Mouse (Mus musculus) limb, embryonic 13.5 days (tissue): ENCODE results near the gene Ak7. TPM values are rescaled to one million over a fixed set of nuclear protein-coding genes. Genes with fewer than 3 reads are reported as not detected.

Source experiments
- ATAC-seq: fragments of 200-750 bp; cut with Nextera tagmentation; 2 replicates; pipeline ENCODE4 v1.8.0; 2017; ENCODE audit warnings: low read depth, moderate number of reproducible peaks, moderate TSS enrichment; ENCODE audit not compliant: low FRiP score
- H3K27ac ChIP-seq: fragments of 300-500 bp; sonication (generic); 2 replicates; pipeline ENCODE4 v1.5.1; 2015; ENCODE audit warnings: inconsistent platforms, mild to moderate bottlenecking, moderate library complexity
- H3K27me3 ChIP-seq: fragments of 300-500 bp; sonication (generic); 2 replicates; pipeline ENCODE4 v1.6.1; 2015; ENCODE audit warnings: mild to moderate bottlenecking, inconsistent platforms
- H3K36me3 ChIP-seq: fragments of 300-500 bp; sonication (generic); 2 replicates; pipeline ENCODE4 v1.6.1; 2015; ENCODE audit warnings: inconsistent platforms, mild to moderate bottlenecking, moderate library complexity
- H3K4me1 ChIP-seq: fragments of 300-500 bp; sonication (generic); 2 replicates; pipeline ENCODE4 v1.6.1; 2015; ENCODE audit warnings: inconsistent platforms
- H3K4me2 ChIP-seq: fragments of 300-500 bp; sonication (generic); replicated peaks from 2 replicates; pipeline ENCODE4 v1.6.1; 2015; ENCODE audit warnings: inconsistent platforms, mild to moderate bottlenecking, moderate library complexity
- H3K4me3 ChIP-seq: fragments of 300-500 bp; sonication (generic); 2 replicates; pipeline ENCODE4 v1.5.1; 2015; ENCODE audit warnings: moderate library complexity, mild to moderate bottlenecking, inconsistent platforms
- H3K9ac ChIP-seq: fragments of 300-500 bp; sonication (generic); 2 replicates; pipeline ENCODE4 v1.6.1; 2015; ENCODE audit warnings: mild to moderate bottlenecking, inconsistent platforms
- H3K9me3 ChIP-seq: fragments of 300-500 bp; sonication (generic); 2 replicates; pipeline ENCODE4 v1.6.1; 2016; ENCODE audit warnings: inconsistent platforms
- WGBS: fragments of 180-500 bp; shearing (Covaris S2); methylation state at CpG from one replicate; pipeline ENCODE4 v1.1.7; 2015; 5-methylcytosine and 5-hydroxymethylcytosine counted together
- polyA plus RNA-seq: library from polyadenylated mRNA; unstranded; fragments of >200 nt; fragmentation: Nextera tagmentation; extraction: Ambion mirVana; gene quantifications from 2 replicates; pipeline ENCODE4 v1.2.1, GENCODE M21; 2015

The Ak7 gene
- 0.06 and 0.14 TPM in 2 replicates for polyA plus RNA-seq

GRCm38 (mm10) chr12:105705799-105706487 lies at the start of gene Ak7:
TSS of gene Ak7 (plus strand) at chr12:105705976.
- Histone ChIP-seq H3K4me2 (peak within 1 kb of the TSS; percentile 51), H3K27me3 (no peaks in the 10 kb centered on the region), H3K9me3 (no peaks in the 10 kb centered on the region), H3K9ac (no peak within 1 kb of the TSS), H3K4me1 (peaks cover 9% of the 10 kb centered on the region; the same call in 1 of the 2 replicates), H3K36me3 (peaks cover 13% of the 10 kb centered on the region), H3K4me3 (peak within 1 kb of the TSS; percentile 12; the same call in 1 of the 2 replicates), H3K27ac (no peak within 1 kb of the TSS)
- peak; percentile 77; the same call in 1 of the 2 replicates for ATAC-seq
- 12% methylated on average over 22 of the region's 22 CpGs for WGBS

- Histone ChIP-seq H3K27ac (no peak overlapping the region), H3K9me3 (no peaks in the 10 kb centered on the region), H3K27me3 (no peaks in the 10 kb centered on the region), H3K36me3 (peaks cover 46% of the 10 kb centered on the region), H3K4me2 (no peak overlapping the region), H3K9ac (no peak overlapping the region), H3K4me3 (no peak overlapping the region), H3K4me1 (0 out of 2 replicates have a peak, but pooled peaks cover 6% of the 10 kb centered on the region)
- 96% methylated on average over 8 of the region's 8 CpGs for WGBS
- ATAC-seq: no peak
Measured at GRCm38 (mm10) chr12:105676274-105676673, 29.5 kb upstream of the Ak7 start.

GRCm38 (mm10) chr12:105678211-105678610 lies 27.6 kb upstream of the Ak7 start:
- ATAC-seq: no peak
- WGBS: 81% methylated on average over 7 of the region's 7 CpGs
- no peak overlapping the region for H3K4me2 ChIP-seq
- H3K27me3 ChIP-seq: no peaks in the 10 kb centered on the region
- H3K9me3 ChIP-seq: no peaks in the 10 kb centered on the region
- H3K4me1 ChIP-seq: peaks cover 18% of the 10 kb centered on the region
- no peak overlapping the region for H3K27ac ChIP-seq
- peaks cover 35% of the 10 kb centered on the region for H3K36me3 ChIP-seq
- H3K4me3 ChIP-seq: no peak overlapping the region
- H3K9ac ChIP-seq: no peak overlapping the region

GRCm38 (mm10) chr12:105678762-105679161 lies 27.0 kb upstream of the Ak7 start:
- 75% methylated on average over 3 of the region's 3 CpGs for WGBS
- H3K36me3 ChIP-seq: peaks cover 29% of the 10 kb centered on the region
- H3K27me3 ChIP-seq: no peaks in the 10 kb centered on the region
- H3K9ac ChIP-seq: no peak overlapping the region
- peaks cover 24% of the 10 kb centered on the region for H3K4me1 ChIP-seq
- no peak for ATAC-seq
- H3K27ac ChIP-seq: no peak overlapping the region
- no peak overlapping the region for H3K4me3 ChIP-seq
- H3K9me3 ChIP-seq: no peaks in the 10 kb centered on the region
- H3K4me2 ChIP-seq: no peak overlapping the region

- H3K27ac ChIP-seq: peak within 1 kb of the TSS; percentile 92
- H3K4me2 ChIP-seq: peak within 1 kb of the TSS; percentile 90
- WGBS: 1% methylated on average over 40 of the region's 41 CpGs
- H3K9me3 ChIP-seq: no peaks in the 10 kb centered on the region
- H3K36me3 ChIP-seq: peaks cover 5% of the 10 kb centered on the region
- H3K9ac ChIP-seq: peak within 1 kb of the TSS; percentile 92
- H3K27me3 ChIP-seq: no peaks in the 10 kb centered on the region
- H3K4me1 ChIP-seq: peaks cover 39% of the 10 kb centered on the region
- peak within 1 kb of the TSS; percentile 99 for H3K4me3 ChIP-seq
- ATAC-seq: peak; percentile 30
Measured at GRCm38 (mm10) chr12:105683933-105684901, 21.6 kb upstream of the Ak7 start, which contains the start of gene Gskip. TSS of gene Gskip (plus strand) at chr12:105684829.

- Histone ChIP-seq H3K27me3 (no peaks in the 10 kb centered on the region), H3K4me3 (peak within 1 kb of the TSS; percentile 99), H3K36me3 (peaks cover 14% of the 10 kb centered on the region), H3K4me2 (peak within 1 kb of the TSS; percentile 90), H3K27ac (peak within 1 kb of the TSS; percentile 92), H3K9ac (peak within 1 kb of the TSS; percentile 92), H3K4me1 (peaks cover 34% of the 10 kb centered on the region), H3K9me3 (no peaks in the 10 kb centered on the region)
- peak; percentile 94 for ATAC-seq
- under 1% methylated on average over 73 of the region's 73 CpGs for WGBS
Measured at GRCm38 (mm10) chr12:105685001-105685691, 20.6 kb upstream of the Ak7 start, which contains the start of gene Atg2b. TSS of gene Atg2b (minus strand) at chr12:105685211.

- Histone ChIP-seq H3K9ac (peak overlapping the region; percentile 43; the same call in 1 of the 2 replicates), H3K4me3 (peak overlapping the region; percentile 99; the same call in 1 of the 2 replicates), H3K9me3 (no peaks in the 10 kb centered on the region), H3K27me3 (no peaks in the 10 kb centered on the region), H3K4me1 (peaks cover 33% of the 10 kb centered on the region), H3K36me3 (peaks cover 29% of the 10 kb centered on the region), H3K4me2 (peak overlapping the region; percentile 90; the same call in 1 of the 2 replicates), H3K27ac (no peak overlapping the region)
- ATAC-seq: no peak
- WGBS: 95% methylated on average over 3 of the region's 3 CpGs
Measured at GRCm38 (mm10) chr12:105686791-105687190, 19.0 kb upstream of the Ak7 start.

- no peak overlapping the region for H3K9ac ChIP-seq
- no peak overlapping the region for H3K27ac ChIP-seq
- H3K36me3 ChIP-seq: peaks cover 34% of the 10 kb centered on the region
- peaks cover 28% of the 10 kb centered on the region for H3K4me1 ChIP-seq
- H3K27me3 ChIP-seq: no peaks in the 10 kb centered on the region
- H3K4me2 ChIP-seq: no peak overlapping the region
- WGBS: 85% methylated on average over 4 of the region's 4 CpGs
- H3K4me3 ChIP-seq: no peak overlapping the region
- no peaks in the 10 kb centered on the region for H3K9me3 ChIP-seq
- ATAC-seq: no peak
Measured at GRCm38 (mm10) chr12:105687416-105687815, 18.4 kb upstream of the Ak7 start.

GRCm38 (mm10) chr12:105688546-105688945 lies 17.2 kb upstream of the Ak7 start:
- Histone ChIP-seq H3K4me3 (no peak overlapping the region), H3K4me2 (no peak overlapping the region), H3K27me3 (no peaks in the 10 kb centered on the region), H3K9ac (no peak overlapping the region), H3K9me3 (no peaks in the 10 kb centered on the region), H3K27ac (no peak overlapping the region), H3K4me1 (peaks cover 17% of the 10 kb centered on the region), H3K36me3 (peaks cover 43% of the 10 kb centered on the region)
- no peak for ATAC-seq
- 76% methylated on average over 4 of the region's 4 CpGs for WGBS

- Histone ChIP-seq H3K9me3 (no peaks in the 10 kb centered on the region), H3K36me3 (peaks cover 52% of the 10 kb centered on the region), H3K9ac (no peak overlapping the region), H3K4me3 (no peak overlapping the region), H3K27ac (no peak overlapping the region), H3K4me1 (peaks cover 11% of the 10 kb centered on the region), H3K27me3 (no peaks in the 10 kb centered on the region), H3K4me2 (no peak overlapping the region)
- 92% methylated on average over 13 of the region's 13 CpGs for WGBS
- ATAC-seq: no peak
Measured at GRCm38 (mm10) chr12:105689435-105689834, 16.3 kb upstream of the Ak7 start.

GRCm38 (mm10) chr12:105694021-105694420 lies 11.8 kb upstream of the Ak7 start:
- Histone ChIP-seq H3K4me2 (no peak overlapping the region), H3K4me3 (no peak overlapping the region), H3K27me3 (no peaks in the 10 kb centered on the region), H3K9me3 (no peaks in the 10 kb centered on the region), H3K9ac (no peak overlapping the region), H3K27ac (no peak overlapping the region), H3K4me1 (no peaks in the 10 kb centered on the region), H3K36me3 (peaks cover 63% of the 10 kb centered on the region)
- 91% methylated on average over 2 of the region's 2 CpGs for WGBS
- no peak for ATAC-seq
